Mouse (Mus musculus) urinary bladder, postnatal 25 days (tissue): ENCODE data around the gene Ugt1a7c.
A peak's percentile ranks its signal among the peaks of the same experiment; 100 is the strongest.
"Not testable (repeated sequence)": the region's sequence is repeated elsewhere in the genome, so short reads cannot be mapped to it uniquely, and the experiment has no call there.

ENCODE experiments used
- DNase-seq: peaks from one replicate; pipeline ENCODE4 v3.0.0; 2022; ENCODE audit warnings: low spot score

The Ugt1a7c gene

GRCm38 (mm10) chr1:88094941-88095492 is at the start of gene Ugt1a7c:
Gene Ugt1a7c (plus strand): TSS chr1:88095062.
- DNase-seq, result peak; percentile 42

- not testable (repeated sequence) for DNase-seq
Observed at GRCm38 (mm10) chr1:88047408-88047807, 47.5 kb upstream of the Ugt1a7c start.

GRCm38 (mm10) chr1:88055088-88055487 is 39.8 kb upstream of the Ugt1a7c start, which contains the start of gene Ugt1a10:
Gene Ugt1a10 (plus strand): TSS chr1:88055388.
- DNase-seq, result no peak

GRCm38 (mm10) chr1:88066472-88067102 is 28.3 kb upstream of the Ugt1a7c start:
- not testable (repeated sequence) for DNase-seq

GRCm38 (mm10) chr1:88070495-88070894 is 24.4 kb upstream of the Ugt1a7c start, which contains the start of gene Ugt1a9:
Gene Ugt1a9 (plus strand): TSS chr1:88070800.
- DNase-seq, result no peak

GRCm38 (mm10) chr1:88070902-88071301 is 24.0 kb upstream of the Ugt1a7c start:
- DNase-seq, result no peak

- DNase-seq, result no peak
Observed at GRCm38 (mm10) chr1:88074471-88074870, 20.4 kb upstream of the Ugt1a7c start.

GRCm38 (mm10) chr1:88077128-88077527 is 17.7 kb upstream of the Ugt1a7c start:
- DNase-seq, result no peak

GRCm38 (mm10) chr1:88081670-88082069 is 13.2 kb upstream of the Ugt1a7c start:
- no peak for DNase-seq

GRCm38 (mm10) chr1:88086125-88086524 is 8.7 kb upstream of the Ugt1a7c start:
- DNase-seq, result no peak

GRCm38 (mm10) chr1:88087513-88087912 is 7.3 kb upstream of the Ugt1a7c start, which contains the start of gene Ugt1a8:
Gene Ugt1a8 (plus strand): TSS chr1:88087813.
- DNase-seq, result no peak

GRCm38 (mm10) chr1:88092341-88092740 is 2.5 kb upstream of the Ugt1a7c start:
- DNase-seq, result no peak

GRCm38 (mm10) chr1:88094270-88094676 is 589 bp upstream of the Ugt1a7c start:
- DNase-seq, result not testable (repeated sequence)

- not testable (repeated sequence) for DNase-seq
Observed at GRCm38 (mm10) chr1:88098546-88098945, 3.7 kb downstream of the Ugt1a7c start.

GRCm38 (mm10) chr1:88099691-88100090 is 4.8 kb downstream of the Ugt1a7c start:
- not testable (repeated sequence) for DNase-seq

- not testable (repeated sequence) for DNase-seq
Observed at GRCm38 (mm10) chr1:88103019-88103418, 8.2 kb downstream of the Ugt1a7c start, which contains the start of gene Ugt1a6b. Gene Ugt1a6b (plus strand): TSS chr1:88103252.

- DNase-seq, result not testable (repeated sequence)
Observed at GRCm38 (mm10) chr1:88103697-88104468, 9.0 kb downstream of the Ugt1a7c start.

- no peak for DNase-seq
Observed at GRCm38 (mm10) chr1:88104667-88105430, 10.0 kb downstream of the Ugt1a7c start.

- DNase-seq, result no peak
Observed at GRCm38 (mm10) chr1:88105656-88106055, 10.8 kb downstream of the Ugt1a7c start.

- not testable (repeated sequence) for DNase-seq
Observed at GRCm38 (mm10) chr1:88109027-88109557, 14.2 kb downstream of the Ugt1a7c start.

GRCm38 (mm10) chr1:88109604-88110003 is 14.7 kb downstream of the Ugt1a7c start:
- not testable (repeated sequence) for DNase-seq

GRCm38 (mm10) chr1:88112769-88113168 is 17.9 kb downstream of the Ugt1a7c start:
- DNase-seq, result not testable (repeated sequence)
